In the genomic region with DNA sequence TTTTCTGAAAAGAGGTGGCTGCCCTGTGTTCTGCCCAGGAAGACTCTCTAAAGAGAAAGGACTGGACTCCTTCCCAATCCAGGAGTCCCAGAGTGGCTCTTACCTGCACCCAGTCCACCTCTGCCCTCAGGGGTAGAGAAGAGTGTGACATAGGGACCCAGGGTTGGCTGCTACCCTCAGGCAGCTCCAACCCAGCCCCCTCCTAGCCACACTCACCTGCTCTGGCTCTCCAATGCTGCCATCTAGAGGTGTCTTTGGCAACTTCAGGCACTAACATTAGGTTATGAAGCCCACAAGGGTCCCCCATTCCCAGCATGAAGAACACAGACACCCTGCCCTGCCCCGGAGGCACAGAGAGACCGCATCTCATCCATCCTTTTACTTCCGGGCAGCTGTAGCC, we compare ENCODE assay signal across 8 mouse cellular contexts.
DNase-seq lines count a peak whose midpoint lies in the region; ATAC-seq lines count a peak whose summit lies in the region.

No protein-coding gene starts in this region.

- no peak overlapping the region for H3K4me3 ChIP-seq in hindbrain, embryonic 14.5 days (replicated peaks; ENCODE audit: low read length)

- H3K9me3 ChIP-seq in hindbrain, embryonic 14.5 days (ENCODE audit: control insufficient read depth, low read length), result no peaks in the 10 kb centered on the region

- no peaks in the 10 kb centered on the region for H3K27me3 ChIP-seq in hindbrain, embryonic 14.5 days (ENCODE audit: control insufficient read depth, insufficient read depth, low read length)

- no peak overlapping the region for H3K9ac ChIP-seq in hindbrain, embryonic 14.5 days

- WGBS in hindbrain, embryonic 14.5 days, result 32% methylated on average over 3 of the region's 3 CpGs

- H3K27ac ChIP-seq in hindbrain, embryonic 14.5 days, result no peak overlapping the region

- H3K4me1 ChIP-seq in hindbrain, embryonic 14.5 days (replicated peaks; ENCODE audit: control insufficient read depth, insufficient read depth, low read length), result no peaks in the 10 kb centered on the region

- H3K4me2 ChIP-seq in hindbrain, embryonic 14.5 days (replicated peaks), result no peak overlapping the region

- ATAC-seq in hindbrain, embryonic 14.5 days (ENCODE audit: low FRiP score), result peak; percentile 42; the same call in 1 of the 2 replicates
- ATAC-seq in CD4-positive, CD25-positive, alpha-beta regulatory T cell, adult 4 months, result no peak

- intact Hi-C loops in left cerebral cortex, postnatal 14 days (cut with DNase I), result loop anchor here (5.0 kb wide), 3 partner anchors 450 to 780 kb away; partner anchors contain the start of gene Grik3

- no peaks in the 10 kb centered on the region for H3K36me3 ChIP-seq in hindbrain, embryonic 14.5 days (replicated peaks; ENCODE audit: control insufficient read depth, insufficient read depth)

- DNase-seq in cerebellum, adult 8-10 months, result peak; percentile 9
- DNase-seq in cerebellum, adult 11-12 months, result no peak
- peak; percentile 29 for DNase-seq in thymus, postnatal 4 days
- no peak for DNase-seq in thymus, postnatal 10 days (ENCODE audit: low spot score in 2 of 2)
- DNase-seq in hindbrain, embryonic 14.5 days (ENCODE audit: low spot score), result peak; percentile 81
- DNase-seq in left cerebral cortex, postnatal 14 days (ENCODE audit: low spot score in 2 of 2), result peak; percentile 74 to 80
- peak; percentile 44 for DNase-seq in right cerebral cortex, postnatal 25 days

Comparison
In these comparisons a context has a peak if more than half of its experiments do, and no peak if none do; other contexts are left out.
1. DNase-seq: peak in cerebellum, adult 8-10 months (single experiment), thymus, postnatal 4 days (single experiment), hindbrain, embryonic 14.5 days (single experiment), left cerebral cortex, postnatal 14 days (2 of 2) and right cerebral cortex, postnatal 25 days (single experiment); none in cerebellum, adult 11-12 months (single experiment) and thymus, postnatal 10 days (0 of 2).